Mouse (Mus musculus) layer of hippocampus, postnatal 36 days (tissue): ENCODE measurements at regions not wholly inside any gene's neighbourhood (a gene's known extent, or its start where the extent isn't known, plus 50 kb on each side); places are given as distances from the start of the nearest gene placed in this dataset.

ENCODE experiments used
- DNase-seq, 2 experiments: peaks; one replicate each; pipeline ENCODE4 v3.0.0; 2022

DNA sequence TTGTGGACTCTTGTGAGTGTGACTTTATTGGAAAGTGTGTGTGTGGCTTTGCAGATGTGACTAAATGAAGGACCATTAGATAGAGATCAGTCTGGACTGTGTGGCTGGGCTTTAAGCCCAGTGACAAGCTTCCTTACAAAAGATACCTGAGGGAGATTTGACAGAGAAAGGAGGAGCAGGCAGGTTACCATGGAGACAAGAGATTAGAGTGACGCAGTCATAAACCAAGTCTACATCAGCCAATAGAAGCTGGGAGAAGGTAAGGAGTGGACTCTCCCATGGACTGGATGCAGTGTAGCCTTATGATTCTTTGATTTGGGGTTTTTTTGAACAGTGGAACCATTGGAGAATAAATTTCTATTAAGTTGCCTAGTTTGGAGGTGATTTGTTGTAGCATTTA, 181.6 kb upstream of the Gm6793 start:
- no peak for DNase-seq

- DNase-seq = no peak
Observed at GRCm38 (mm10) chr8:112195880-112196279, 181.0 kb upstream of the Gm6793 start.

DNA sequence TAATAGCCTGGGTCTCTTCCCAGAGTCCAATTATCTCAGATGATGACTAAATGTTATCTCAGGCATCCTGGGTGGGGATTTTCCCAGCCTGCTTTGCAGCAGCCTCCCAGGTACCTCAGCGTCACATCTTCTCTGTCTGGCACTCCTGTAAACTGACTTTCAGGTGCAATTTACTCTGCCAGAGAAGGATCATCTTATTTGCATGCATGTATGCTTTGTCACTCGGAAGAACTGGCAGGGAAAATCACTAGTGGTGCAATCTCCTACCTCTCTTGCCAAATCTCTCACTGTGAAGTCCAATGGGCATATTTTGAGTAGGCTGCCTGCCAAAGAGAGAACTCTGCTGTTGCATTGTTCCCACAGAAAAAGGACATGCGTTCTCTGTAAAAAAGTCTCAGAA, 177.0 kb upstream of the Gm6793 start:
- peak; percentile 27 to 29 for DNase-seq

DNA sequence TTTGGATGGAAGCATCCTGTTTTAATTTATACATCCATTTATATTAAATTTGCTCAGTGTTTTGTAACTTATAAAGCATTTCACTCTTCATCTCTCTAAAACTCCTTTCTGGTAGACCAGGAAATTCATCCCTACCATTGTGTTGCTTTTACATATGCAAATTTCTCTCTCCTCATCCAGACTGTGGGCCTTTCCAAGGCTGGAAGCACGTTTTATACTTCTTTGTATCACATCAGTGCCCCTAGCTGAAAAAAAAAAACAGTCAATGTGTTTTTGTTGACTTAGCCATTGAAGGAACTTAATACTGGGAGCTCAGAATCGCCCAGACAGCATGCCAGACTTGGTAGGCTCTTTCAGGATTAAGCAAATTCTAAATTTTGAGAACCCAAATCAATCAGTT, 174.9 kb upstream of the Gm6793 start:
- DNase-seq = no peak

DNA sequence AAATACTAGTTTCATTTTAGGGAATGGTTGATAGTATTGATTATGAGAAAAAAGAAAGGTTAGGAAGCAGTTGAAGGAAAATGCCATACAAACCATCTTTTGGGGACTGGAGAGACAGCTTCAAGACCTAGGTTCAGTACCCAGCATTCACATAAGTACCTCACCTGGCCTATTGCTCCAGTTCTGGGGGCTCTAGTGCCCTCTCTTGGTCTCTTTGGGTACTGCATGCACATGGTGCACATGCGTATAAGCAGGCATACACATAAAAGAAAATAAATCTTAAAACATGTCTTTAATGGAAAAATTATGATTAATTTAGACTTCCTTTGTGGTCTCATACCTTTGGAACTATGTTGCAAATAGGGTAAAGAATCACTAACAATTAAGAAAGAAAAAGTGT, 155.3 kb upstream of the Gm6793 start:
- DNase-seq = no peak

GRCm38 (mm10) chr8:112156656-112157055, 141.8 kb upstream of the Gm6793 start:
- no peak for DNase-seq

- peak; percentile 7 to 10 for DNase-seq
Observed at GRCm38 (mm10) chr8:112138924-112139323, 124.1 kb upstream of the Gm6793 start.

- DNase-seq = no peak
Observed at GRCm38 (mm10) chr8:112130196-112130595, 115.4 kb upstream of the Gm6793 start.

GRCm38 (mm10) chr8:112128833-112129518, 114.1 kb upstream of the Gm6793 start:
- DNase-seq = no peak

- no peak for DNase-seq
Observed at GRCm38 (mm10) chr8:112111950-112112349, 97.1 kb upstream of the Gm6793 start.

DNA sequence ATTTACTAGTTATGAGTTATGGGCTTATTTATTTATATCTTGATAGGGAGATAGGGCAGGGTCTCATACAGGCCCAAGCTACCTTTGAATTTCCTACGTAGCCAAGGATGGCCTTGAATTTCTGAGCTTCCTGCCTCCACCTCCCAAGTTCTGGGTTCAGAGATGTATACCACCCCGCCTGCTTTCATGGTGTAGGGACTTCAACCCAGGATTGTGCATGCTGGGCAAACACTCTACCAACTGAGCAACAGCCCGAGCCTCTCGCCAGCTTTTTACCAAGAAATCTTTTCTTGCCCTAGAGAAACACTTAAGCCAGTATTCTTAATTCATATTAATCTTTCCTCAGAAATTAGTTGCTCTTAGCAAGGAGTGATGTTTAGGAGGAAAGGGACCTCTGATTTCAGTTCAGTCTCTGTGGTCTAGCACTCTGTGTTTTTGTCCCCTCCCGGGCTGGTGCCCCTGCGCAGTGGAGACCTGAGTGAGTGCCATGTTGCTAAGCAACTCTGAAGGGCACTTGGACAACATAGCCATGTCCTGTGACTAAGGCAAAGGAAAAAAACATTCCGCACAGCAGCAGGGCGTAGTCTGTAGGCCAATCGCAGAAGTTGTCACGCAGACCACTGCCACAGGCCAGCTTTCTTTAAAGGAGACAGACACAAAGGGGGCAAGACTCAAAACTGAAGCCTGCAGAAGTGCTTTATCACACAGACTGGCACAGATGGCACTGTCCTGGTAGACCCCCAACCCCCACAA, 83.2 kb upstream of the Gm6793 start:
- DNase-seq = peak; percentile 37 to 42

DNA sequence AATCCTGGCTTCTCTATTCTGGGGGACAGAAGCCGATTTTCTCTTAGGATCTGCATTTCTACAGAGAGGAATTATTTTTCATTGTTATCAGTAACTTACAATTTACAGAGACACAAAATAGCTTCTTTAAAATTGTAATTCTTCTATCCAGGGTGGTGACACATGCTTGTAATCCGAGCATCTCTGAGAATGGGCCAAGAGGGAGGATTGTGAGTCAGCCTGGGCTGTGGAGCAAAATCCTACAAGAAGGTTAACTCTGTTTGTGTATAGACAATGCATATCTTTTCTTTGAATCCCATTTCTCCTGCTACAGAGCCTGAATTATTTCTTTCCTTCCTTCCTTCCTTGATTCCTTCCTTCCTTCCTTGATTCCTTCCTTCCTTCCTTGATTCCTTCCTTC, 80.0 kb upstream of the Gm6793 start:
- DNase-seq = no peak

- no peak for DNase-seq
Observed at GRCm38 (mm10) chr8:112093554-112093953, 78.7 kb upstream of the Gm6793 start.

GRCm38 (mm10) chr8:112092831-112093230, 78.0 kb upstream of the Gm6793 start:
- no peak for DNase-seq

GRCm38 (mm10) chr8:112078621-112079020, 63.8 kb upstream of the Gm6793 start:
- no peak for DNase-seq

DNA sequence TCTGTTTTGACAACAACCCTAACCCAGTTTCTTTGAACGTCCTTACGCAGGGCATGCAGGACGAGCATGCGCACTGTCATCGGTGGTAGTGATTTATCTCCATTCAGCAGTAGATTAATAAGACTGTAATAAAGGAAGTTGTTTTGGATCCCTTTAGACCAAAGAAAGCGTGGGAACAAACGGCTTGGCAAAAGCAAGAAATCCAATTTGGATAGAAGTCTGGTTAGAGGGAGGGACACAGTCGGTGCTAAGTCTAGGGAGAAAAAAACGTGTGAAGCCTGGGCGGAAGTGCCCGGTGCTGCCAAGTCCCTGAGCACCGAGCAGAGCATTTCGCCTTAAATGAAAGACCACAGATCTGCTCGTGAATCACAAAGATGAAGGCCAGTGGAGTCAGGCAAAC, 57.4 kb upstream of the Gm6793 start:
- DNase-seq = peak in 1 of 2 experiments; percentile 10

DNA sequence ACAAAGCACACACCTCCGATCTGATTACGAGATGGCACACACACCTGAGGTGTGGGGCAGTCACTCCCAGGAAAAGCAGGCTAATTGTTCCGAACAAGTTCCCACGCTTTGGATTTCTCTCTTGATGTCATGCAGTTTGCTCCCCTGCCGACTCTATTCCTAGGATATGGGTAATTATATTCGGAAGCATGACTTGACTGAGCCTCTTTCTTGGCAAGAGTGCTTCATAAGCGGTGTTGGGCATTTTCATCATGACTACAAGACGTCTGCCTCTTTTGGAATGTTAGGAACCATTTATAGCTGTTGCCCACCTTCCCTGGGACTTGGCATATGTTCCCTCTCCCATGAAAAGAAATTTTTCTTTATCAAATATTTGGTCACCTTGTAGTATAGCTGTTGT, 55.4 kb upstream of the Gm6793 start:
- DNase-seq = no peak
